Mouse (Mus musculus): ENCODE measurements at regions not wholly inside any gene's neighbourhood (a gene's known extent, or its start where the extent isn't known, plus 50 kb on each side); places are given as distances from the start of the nearest gene placed in this dataset.

DNA sequence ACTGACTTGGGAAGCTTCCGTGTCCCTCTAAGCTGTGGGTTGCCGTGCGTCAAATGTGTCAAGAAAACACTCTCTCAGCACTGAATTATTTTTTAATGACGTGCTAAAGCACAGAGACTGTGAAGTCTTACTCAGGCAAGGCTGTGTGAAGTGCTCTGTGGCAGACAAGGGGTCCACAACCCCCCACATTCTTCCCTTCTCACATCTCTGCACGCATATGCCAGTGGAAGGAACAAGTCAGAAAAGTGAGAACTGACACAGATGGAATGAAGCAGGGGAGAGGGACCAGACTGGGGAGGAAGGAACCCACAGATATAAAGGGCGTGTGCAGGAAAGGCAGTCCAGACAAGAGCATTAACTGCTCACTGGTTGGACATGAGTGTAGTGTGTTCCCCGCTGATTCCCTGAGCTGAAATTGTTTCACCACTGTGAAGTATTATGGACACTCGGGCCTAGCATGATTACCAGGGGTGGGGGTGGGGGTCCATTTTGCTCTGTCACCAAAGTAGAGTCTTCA, 279.8 kb downstream of the Trib2 start:
- TF ChIP-seq CTCF (IDR thresholded peaks at IDR 0.05; ENCODE audit: low read depth) (no peak), EP300 (optimal IDR thresholded peaks at IDR 0.05) (no peak)
